Mouse (Mus musculus): ENCODE measurements around the gene Hoxb1. TPM values are rescaled to one million over a fixed set of nuclear protein-coding genes. Genes with fewer than 3 reads are reported as not detected.

The Hoxb1 gene
- polyA plus RNA-seq, 1 experiment from 2014 or later = not detected

- H3K4me3 ChIP-seq = peak overlapping the region; percentile 48; the same call in 1 of the 2 replicates
Measured at GRCm38 (mm10) chr11:96344878-96345159, 20.7 kb upstream of the Hoxb1 start.

GRCm38 (mm10) chr11:96345220-96345892 is 20.2 kb upstream of the Hoxb1 start:
- Histone ChIP-seq H3K9me3 (replicated peaks) (no peaks in the 10 kb centered on the region), H3K4me1 (replicated peaks) (peaks cover 28% of the 10 kb centered on the region), H3K27me3 (replicated peaks) (peaks cover 95% of the 10 kb centered on the region), H3K4me2 (peak overlapping the region; percentile 68), H3K27ac (ENCODE audit: poor library complexity, severe bottlenecking) (no peak overlapping the region), H3K36me3 (no peaks in the 10 kb centered on the region), H3K9ac (peak overlapping the region; percentile 50), H3K4me3 (peak overlapping the region; percentile 48)
- WGBS = 4% methylated on average over 42 of the region's 56 CpGs
- ATAC-seq (ENCODE audit: insufficient number of reproducible peaks, low FRiP score) = no peak

More at GRCm38 (mm10) chr11:96344878-96345159, 20.7 kb upstream of the Hoxb1 start:
- Histone ChIP-seq H3K27ac (ENCODE audit: poor library complexity, severe bottlenecking) (no peak overlapping the region), H3K4me2 (peak overlapping the region; percentile 68), H3K9me3 (replicated peaks) (no peaks in the 10 kb centered on the region), H3K36me3 (no peaks in the 10 kb centered on the region), H3K9ac (no peak overlapping the region), H3K4me1 (replicated peaks) (peaks cover 27% of the 10 kb centered on the region), H3K27me3 (replicated peaks) (peaks cover 96% of the 10 kb centered on the region)
- ATAC-seq (ENCODE audit: insufficient number of reproducible peaks, low FRiP score) = no peak
- WGBS = 24% methylated on average over 6 of the region's 6 CpGs

- WGBS = 6% methylated on average over 44 of the region's 45 CpGs
- peak; percentile 43; the same call in 1 of the 2 replicates for ATAC-seq (ENCODE audit: insufficient number of reproducible peaks, low FRiP score)
- Histone ChIP-seq H3K36me3 (no peaks in the 10 kb centered on the region), H3K4me1 (replicated peaks) (peaks cover 23% of the 10 kb centered on the region), H3K4me2 (peak overlapping the region; percentile 68), H3K4me3 (peak overlapping the region; percentile 48), H3K27me3 (replicated peaks) (peaks cover 94% of the 10 kb centered on the region), H3K9ac (peak overlapping the region; percentile 50), H3K27ac (ENCODE audit: poor library complexity, severe bottlenecking) (no peak overlapping the region), H3K9me3 (replicated peaks) (no peaks in the 10 kb centered on the region)
Measured at GRCm38 (mm10) chr11:96345893-96346806, 19.4 kb upstream of the Hoxb1 start.

- Histone ChIP-seq H3K4me3 (no peak overlapping the region), H3K27ac (ENCODE audit: poor library complexity, severe bottlenecking) (no peak overlapping the region), H3K4me2 (no peak overlapping the region), H3K36me3 (no peaks in the 10 kb centered on the region), H3K9me3 (replicated peaks) (no peaks in the 10 kb centered on the region), H3K9ac (no peak overlapping the region), H3K27me3 (replicated peaks) (peaks cover 94% of the 10 kb centered on the region), H3K4me1 (replicated peaks) (peaks cover 18% of the 10 kb centered on the region)
- ATAC-seq (ENCODE audit: insufficient number of reproducible peaks, low FRiP score) = no peak
- 65% methylated on average over 5 of the region's 5 CpGs for WGBS
Measured at GRCm38 (mm10) chr11:96346916-96347520, 18.5 kb upstream of the Hoxb1 start.

GRCm38 (mm10) chr11:96347717-96348116 is 17.8 kb upstream of the Hoxb1 start:
- Histone ChIP-seq H3K4me1 (replicated peaks) (peaks cover 21% of the 10 kb centered on the region), H3K27ac (ENCODE audit: poor library complexity, severe bottlenecking) (no peak overlapping the region), H3K36me3 (no peaks in the 10 kb centered on the region), H3K4me3 (no peak overlapping the region), H3K9ac (no peak overlapping the region), H3K4me2 (peak overlapping the region; percentile 34), H3K9me3 (replicated peaks) (no peaks in the 10 kb centered on the region), H3K27me3 (replicated peaks) (peaks cover 92% of the 10 kb centered on the region)
- WGBS = 29% methylated on average over 4 of the region's 4 CpGs
- no peak for ATAC-seq (ENCODE audit: insufficient number of reproducible peaks, low FRiP score)

GRCm38 (mm10) chr11:96348141-96348928 is 17.2 kb upstream of the Hoxb1 start:
- Histone ChIP-seq H3K4me3 (no peak overlapping the region), H3K36me3 (no peaks in the 10 kb centered on the region), H3K9me3 (replicated peaks) (no peaks in the 10 kb centered on the region), H3K4me2 (peak overlapping the region; percentile 34), H3K9ac (no peak overlapping the region), H3K4me1 (replicated peaks) (peaks cover 26% of the 10 kb centered on the region), H3K27me3 (replicated peaks) (peaks cover 92% of the 10 kb centered on the region), H3K27ac (ENCODE audit: poor library complexity, severe bottlenecking) (no peak overlapping the region)
- no peak for ATAC-seq (ENCODE audit: insufficient number of reproducible peaks, low FRiP score)
- WGBS = 12% methylated on average over 21 of the region's 21 CpGs

GRCm38 (mm10) chr11:96348988-96349387 is 16.6 kb upstream of the Hoxb1 start:
- Histone ChIP-seq H3K27ac (ENCODE audit: poor library complexity, severe bottlenecking) (no peak overlapping the region), H3K36me3 (no peaks in the 10 kb centered on the region), H3K9ac (no peak overlapping the region), H3K4me1 (replicated peaks) (peaks cover 28% of the 10 kb centered on the region), H3K27me3 (replicated peaks) (peaks cover 87% of the 10 kb centered on the region), H3K4me3 (no peak overlapping the region), H3K4me2 (no peak overlapping the region; the same call in 1 of the 2 replicates), H3K9me3 (replicated peaks) (no peaks in the 10 kb centered on the region)
- no peak for ATAC-seq (ENCODE audit: insufficient number of reproducible peaks, low FRiP score)
- WGBS = 47% methylated on average over 3 of the region's 3 CpGs

- 17% methylated on average over 14 of the region's 14 CpGs for WGBS
- Histone ChIP-seq H3K27me3 (replicated peaks) (peaks cover 87% of the 10 kb centered on the region), H3K4me3 (no peak overlapping the region), H3K9ac (no peak overlapping the region), H3K36me3 (no peaks in the 10 kb centered on the region), H3K27ac (ENCODE audit: poor library complexity, severe bottlenecking) (no peak overlapping the region), H3K4me1 (replicated peaks) (peaks cover 27% of the 10 kb centered on the region), H3K9me3 (replicated peaks) (no peaks in the 10 kb centered on the region), H3K4me2 (peak overlapping the region; percentile 43)
- no peak for ATAC-seq (ENCODE audit: insufficient number of reproducible peaks, low FRiP score)
Measured at GRCm38 (mm10) chr11:96349491-96350340, 15.8 kb upstream of the Hoxb1 start.

- no peak within 1 kb of the TSS for H3K9ac ChIP-seq
- no peaks in the 10 kb centered on the region for H3K9me3 ChIP-seq (replicated peaks)
- H3K27me3 ChIP-seq (replicated peaks) = peaks cover 86% of the 10 kb centered on the region
- H3K36me3 ChIP-seq = no peaks in the 10 kb centered on the region
- H3K4me3 ChIP-seq = no peak within 1 kb of the TSS
- ATAC-seq (ENCODE audit: insufficient number of reproducible peaks, low FRiP score) = no peak
- H3K4me1 ChIP-seq (replicated peaks) = peaks cover 27% of the 10 kb centered on the region
- H3K27ac ChIP-seq (ENCODE audit: poor library complexity, severe bottlenecking) = no peak within 1 kb of the TSS
- peak within 1 kb of the TSS; percentile 72 for H3K4me2 ChIP-seq
- 27% methylated on average over 2 of the region's 2 CpGs for WGBS
Measured at GRCm38 (mm10) chr11:96350341-96350624, 15.3 kb upstream of the Hoxb1 start, which contains the start of gene Hoxb2. Gene Hoxb2, plus strand, starts transcription at chr11:96350525.

- Histone ChIP-seq H3K4me2 (no peak overlapping the region), H3K9me3 (replicated peaks) (no peaks in the 10 kb centered on the region), H3K4me1 (replicated peaks) (peaks cover 24% of the 10 kb centered on the region), H3K9ac (no peak overlapping the region), H3K36me3 (no peaks in the 10 kb centered on the region), H3K4me3 (no peak overlapping the region), H3K27ac (ENCODE audit: poor library complexity, severe bottlenecking) (no peak overlapping the region), H3K27me3 (replicated peaks) (peaks cover 82% of the 10 kb centered on the region)
- ATAC-seq (ENCODE audit: insufficient number of reproducible peaks, low FRiP score) = no peak
- WGBS = 57% methylated on average over 2 of the region's 2 CpGs
Measured at GRCm38 (mm10) chr11:96350791-96351190, 14.8 kb upstream of the Hoxb1 start.

All from heart, embryonic 12.5 days (tissue).